Mouse (Mus musculus) C2C12 (cell line): ENCODE results near the gene Hykk.

Experiments used
- CEBPB ChIP-seq: IDR thresholded peaks from one replicate; pipeline ENCODE4 v1.6.1; 2011; ENCODE audit warnings: low read depth, mild to moderate bottlenecking, control low read depth, moderate library complexity
- CTCF ChIP-seq: IDR thresholded peaks from one replicate; pipeline ENCODE4 v1.5.1; 2011; ENCODE audit not compliant: control insufficient read depth, insufficient read depth, insufficient read length
- MAX ChIP-seq: IDR thresholded peaks from one replicate; pipeline ENCODE4 v1.6.1; 2011; ENCODE audit warnings: mild to moderate bottlenecking, control low read depth
- MYOG ChIP-seq: IDR thresholded peaks from one replicate; pipeline ENCODE4 v1.6.1; 2011; ENCODE audit not compliant: control insufficient read depth, insufficient read length; ENCODE audit errors: extremely low read depth
- USF1 ChIP-seq: IDR thresholded peaks from one replicate; pipeline ENCODE4 v1.6.1; 2011; ENCODE audit warnings: low read depth, mild to moderate bottlenecking, control low read depth, moderate library complexity

GRCm38 (mm10) chr9:54946256-54946655, 29.2 kb downstream of the Hykk start:
- TF ChIP-seq CTCF (no peak), USF1 (no peak), MAX (no peak), MYOG (no peak), CEBPB (no peak)
